Mouse (Mus musculus) heart, embryonic 14.5 days (tissue): ENCODE measurements around the gene Ndnf. TPM values are rescaled to one million over a fixed set of nuclear protein-coding genes. Genes with fewer than 3 reads are reported as not detected.

ENCODE experiments used
- ATAC-seq: fragments of 200-750 bp; cut with Nextera tagmentation; 2 replicates; pipeline ENCODE4 v1.8.0; 2017; ENCODE audit warnings: low read depth, moderate TSS enrichment; ENCODE audit not compliant: insufficient number of reproducible peaks, insufficient read depth, low FRiP score
- H3K27ac ChIP-seq, 2 experiments: fragments of 200-500 bp in 1 of 2; fragments of 300-500 bp in 1 of 2; sonication (generic) in 1 of 2; replicated peaks in 1 of 2; 2 replicates each; pipeline ENCODE4 v1.5.1; 2012 to 2014; ENCODE audit warnings: low read depth in 2 of 2, low read length in 2 of 2, control low read depth in 1 of 2, mild to moderate bottlenecking in 1 of 2, mixed read lengths in 1 of 2; ENCODE audit not compliant: control insufficient read depth in 1 of 2, insufficient read depth in 1 of 2
- H3K27me3 ChIP-seq: fragments of 300-500 bp; sonication (generic); 2 replicates; pipeline ENCODE4 v1.6.1; 2014; ENCODE audit warnings: mild to moderate bottlenecking, low read length, control low read depth; ENCODE audit not compliant: control insufficient read depth, insufficient read depth
- H3K36me3 ChIP-seq: fragments of 300-500 bp; sonication (generic); 2 replicates; pipeline ENCODE4 v1.6.1; 2014; ENCODE audit warnings: mild to moderate bottlenecking, control low read depth, low read length, mixed read lengths; ENCODE audit not compliant: control insufficient read depth, insufficient read depth
- H3K4me1 ChIP-seq, 2 experiments: fragments of 200-500 bp in 1 of 2; fragments of 300-500 bp in 1 of 2; sonication (generic) in 1 of 2; 2 replicates each; pipeline ENCODE4 v1.6.1; 2012 to 2014; ENCODE audit warnings: low read length in 2 of 2, control low read depth in 1 of 2, mixed read lengths in 1 of 2; ENCODE audit not compliant: control insufficient read depth in 2 of 2, insufficient read depth in 2 of 2
- H3K4me2 ChIP-seq: fragments of 300-500 bp; sonication (generic); 2 replicates; pipeline ENCODE4 v1.6.1; 2014; ENCODE audit warnings: mild to moderate bottlenecking, low read length
- H3K4me3 ChIP-seq, 2 experiments: fragments of 200-500 bp in 1 of 2; fragments of 300-500 bp in 1 of 2; sonication (generic) in 1 of 2; 2 replicates each; pipeline ENCODE4 v1.5.1; 2012 to 2014; ENCODE audit warnings: low read length in 2 of 2, mild to moderate bottlenecking in 2 of 2, control low read depth in 1 of 2, low read depth in 1 of 2, moderate library complexity in 1 of 2; ENCODE audit not compliant: control insufficient read depth in 1 of 2, insufficient read depth in 1 of 2
- H3K9ac ChIP-seq: fragments of 300-500 bp; sonication (generic); 2 replicates; pipeline ENCODE4 v1.6.1; 2014; ENCODE audit warnings: mild to moderate bottlenecking, low read length
- H3K9me3 ChIP-seq: fragments of 300-500 bp; sonication (generic); 2 replicates; pipeline ENCODE4 v1.6.1; 2016; ENCODE audit warnings: low read length, control low read depth; ENCODE audit not compliant: control insufficient read depth
- WGBS: fragments of 180-500 bp; shearing (Covaris S2); extraction: QIAGEN DNeasy Blood & Tissue Kit; methylation state at CpG from one replicate; pipeline ENCODE4 v1.1.7; 2014; 5-methylcytosine and 5-hydroxymethylcytosine counted together
- polyA plus RNA-seq: library from polyadenylated mRNA; unstranded; fragments of >200 nt; fragmentation: Nextera tagmentation; extraction: Ambion mirVana; gene quantifications from 2 replicates; pipeline ENCODE4 v1.2.1, GENCODE M21; 2014

Gene Ndnf
- polyA plus RNA-seq, 1 experiment from 2014 or later = 4.1 TPM

DNA sequence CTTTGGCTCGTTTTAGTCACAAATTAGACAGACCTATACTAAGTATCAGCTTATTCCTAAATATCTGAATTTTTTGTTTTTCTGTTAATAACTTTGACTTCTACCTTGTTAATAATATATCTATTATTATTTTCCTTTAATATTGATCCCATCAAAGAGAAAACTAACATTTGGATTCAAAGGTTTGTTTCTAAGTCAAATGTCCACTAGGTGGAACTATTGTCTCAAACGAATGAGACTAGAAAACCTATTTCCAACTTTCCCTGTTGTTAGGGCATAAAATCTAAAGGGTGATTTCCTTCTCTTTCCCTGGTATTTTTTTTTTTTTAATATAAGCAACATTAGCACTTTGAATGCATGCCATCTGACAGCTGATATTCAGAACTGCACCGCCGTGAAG, 20.0 kb upstream of the Ndnf start:
- Histone ChIP-seq H3K27me3 (no peaks in the 10 kb centered on the region), H3K9me3 (no peaks in the 10 kb centered on the region), H3K27ac (no peak overlapping the region), H3K36me3 (no peaks in the 10 kb centered on the region), H3K4me1 (no peaks in the 10 kb centered on the region), H3K4me3 (no peak overlapping the region), H3K4me2 (no peak overlapping the region), H3K9ac (no peak overlapping the region)
- ATAC-seq = no peak
- 47% methylated on average over 4 of the region's 4 CpGs for WGBS

DNA sequence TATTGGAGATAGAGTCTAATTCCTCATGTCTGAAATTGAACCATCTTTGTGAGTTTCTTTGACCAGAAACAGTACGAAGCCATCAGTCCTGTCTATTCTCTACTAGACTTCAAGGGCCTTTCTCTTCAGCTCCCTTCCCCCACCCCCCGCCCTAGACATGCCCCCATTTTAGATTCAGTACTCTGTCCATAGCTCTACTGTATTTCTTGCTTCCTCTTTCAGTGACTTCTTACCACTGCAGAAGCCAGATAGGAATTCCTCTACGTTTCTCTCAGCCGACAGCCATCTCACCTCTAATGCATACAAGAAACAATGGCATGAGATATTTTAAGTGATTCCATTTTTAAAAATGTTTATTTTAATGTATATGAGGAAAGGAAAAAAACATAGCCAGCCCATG, 10.1 kb upstream of the Ndnf start:
- H3K27ac ChIP-seq = no peak overlapping the region
- peaks cover 0 to 2% of the 10 kb centered on the region in 2 experiments; a peak in 2 of 4 replicates for H3K4me1 ChIP-seq
- H3K36me3 ChIP-seq = no peaks in the 10 kb centered on the region
- no peak overlapping the region for H3K4me2 ChIP-seq
- ATAC-seq = no peak
- H3K4me3 ChIP-seq = no peak overlapping the region
- WGBS = 76% methylated on average over 4 of the region's 4 CpGs
- no peak overlapping the region for H3K9ac ChIP-seq
- no peaks in the 10 kb centered on the region for H3K9me3 ChIP-seq
- no peaks in the 10 kb centered on the region for H3K27me3 ChIP-seq

DNA sequence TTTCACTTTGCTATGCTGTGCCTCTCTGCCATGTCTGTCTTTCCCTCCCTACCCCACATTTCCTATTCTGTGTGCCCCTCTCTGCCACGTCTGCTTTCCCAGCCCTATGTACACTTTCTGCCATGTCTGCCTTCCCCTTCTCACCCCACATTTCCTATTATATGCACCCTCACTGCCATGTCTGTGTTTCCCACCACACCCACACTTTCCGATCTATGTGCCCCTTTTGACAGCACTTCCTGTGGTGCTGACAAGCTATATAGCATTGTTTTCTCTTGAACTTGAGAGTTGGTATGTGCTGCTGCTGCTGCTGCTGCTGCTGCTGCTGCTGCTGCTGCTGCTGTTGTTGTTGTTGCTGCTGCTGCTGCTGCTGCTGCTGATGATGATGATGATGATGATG, 9.3 kb upstream of the Ndnf start:
- Histone ChIP-seq H3K27ac (no peak overlapping the region), H3K4me3 (no peak overlapping the region), H3K4me1 (peaks cover 0 to 2% of the 10 kb centered on the region in 2 experiments; a peak in 2 of 4 replicates), H3K9me3 (no peaks in the 10 kb centered on the region), H3K4me2 (no peak overlapping the region), H3K27me3 (no peaks in the 10 kb centered on the region), H3K36me3 (no peaks in the 10 kb centered on the region), H3K9ac (no peak overlapping the region)
- 46% methylated on average over 2 of the region's 2 CpGs for WGBS
- no peak for ATAC-seq

DNA sequence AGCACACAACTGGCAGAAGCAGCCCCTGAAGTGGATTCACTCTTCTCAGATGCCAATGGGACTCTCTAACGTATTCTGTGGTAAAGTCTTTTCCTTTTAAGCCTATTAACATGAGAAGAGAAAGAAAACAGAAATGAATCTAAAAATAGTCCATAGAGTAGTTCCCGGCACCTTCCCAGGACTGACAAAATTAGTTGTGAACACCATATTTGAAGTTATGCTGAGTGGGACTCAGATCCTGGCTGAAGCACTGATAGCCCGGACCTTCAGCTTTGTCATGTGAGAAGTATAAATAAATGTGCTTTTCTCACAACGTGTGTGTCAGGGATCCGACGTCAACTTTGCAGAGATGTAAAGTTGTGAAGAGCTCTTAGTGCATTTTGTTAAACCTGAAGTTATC, 7.4 kb upstream of the Ndnf start:
- Histone ChIP-seq H3K27me3 (no peaks in the 10 kb centered on the region), H3K4me2 (peak overlapping the region; percentile 3), H3K27ac (no peak overlapping the region; a peak in 1 of 4 replicates), H3K9ac (no peak overlapping the region), H3K36me3 (no peaks in the 10 kb centered on the region), H3K9me3 (no peaks in the 10 kb centered on the region), H3K4me3 (no peak overlapping the region), H3K4me1 (peaks cover 0 to 2% of the 10 kb centered on the region in 2 experiments; a peak in 2 of 4 replicates)
- 27% methylated on average over 6 of the region's 6 CpGs for WGBS
- no peak for ATAC-seq

DNA sequence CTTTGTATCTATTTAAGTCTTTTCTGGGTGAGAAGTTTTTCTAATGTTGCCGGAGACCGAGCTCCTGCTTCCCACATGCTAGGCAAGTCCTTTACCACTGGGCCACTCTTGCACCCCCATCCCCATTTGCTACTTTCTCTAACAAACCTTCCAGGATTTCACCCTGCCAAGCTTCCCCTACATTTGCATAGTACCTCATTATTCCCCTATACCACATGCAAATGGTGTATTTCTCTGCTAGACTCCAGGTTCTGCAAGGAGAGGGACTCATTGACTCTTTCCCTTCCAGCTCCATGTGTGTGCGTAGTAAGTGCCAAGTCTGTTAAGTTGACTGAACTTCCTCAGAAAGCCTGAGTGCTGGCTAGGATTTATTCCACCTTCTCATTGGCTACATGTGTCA, 5.1 kb upstream of the Ndnf start:
- Histone ChIP-seq H3K36me3 (no peaks in the 10 kb centered on the region), H3K27me3 (no peaks in the 10 kb centered on the region), H3K4me2 (no peak overlapping the region), H3K4me1 (peaks cover 0 to 4% of the 10 kb centered on the region in 2 experiments; a peak in 3 of 4 replicates), H3K4me3 (no peak overlapping the region), H3K9ac (no peak overlapping the region), H3K27ac (no peak overlapping the region), H3K9me3 (no peaks in the 10 kb centered on the region)
- WGBS = 87% methylated on average over 3 of the region's 3 CpGs
- ATAC-seq = no peak

DNA sequence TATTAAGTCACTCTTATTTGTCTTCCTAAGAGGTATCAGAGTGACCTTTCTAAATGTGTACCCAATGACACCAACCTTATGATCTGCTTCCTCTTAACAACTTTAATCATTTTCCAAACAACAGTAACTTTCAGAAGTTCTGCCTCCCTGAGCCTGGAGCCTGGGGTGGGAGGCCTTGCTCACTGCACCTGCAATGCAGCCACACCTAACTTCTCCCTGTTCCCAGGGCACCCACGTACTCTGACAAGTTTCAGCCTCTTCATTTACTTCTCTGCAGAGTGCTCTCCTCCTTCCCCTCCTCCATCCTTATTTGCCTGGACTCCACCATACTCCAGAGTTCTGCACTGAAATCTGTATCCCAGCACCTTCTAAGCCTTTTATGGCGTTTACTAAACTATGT, 1.4 kb upstream of the Ndnf start:
- peaks cover 2 to 3% of the 10 kb centered on the region in 2 experiments; a peak in 1 of 4 replicates for H3K4me1 ChIP-seq
- H3K9ac ChIP-seq = no peak overlapping the region
- H3K4me3 ChIP-seq = no peak overlapping the region
- H3K27me3 ChIP-seq = peaks cover 6% of the 10 kb centered on the region; the same call in 1 of the 2 replicates
- 51% methylated on average over 2 of the region's 2 CpGs for WGBS
- H3K36me3 ChIP-seq = no peaks in the 10 kb centered on the region
- ATAC-seq = no peak
- H3K27ac ChIP-seq = no peak overlapping the region
- no peaks in the 10 kb centered on the region for H3K9me3 ChIP-seq
- no peak overlapping the region for H3K4me2 ChIP-seq

DNA sequence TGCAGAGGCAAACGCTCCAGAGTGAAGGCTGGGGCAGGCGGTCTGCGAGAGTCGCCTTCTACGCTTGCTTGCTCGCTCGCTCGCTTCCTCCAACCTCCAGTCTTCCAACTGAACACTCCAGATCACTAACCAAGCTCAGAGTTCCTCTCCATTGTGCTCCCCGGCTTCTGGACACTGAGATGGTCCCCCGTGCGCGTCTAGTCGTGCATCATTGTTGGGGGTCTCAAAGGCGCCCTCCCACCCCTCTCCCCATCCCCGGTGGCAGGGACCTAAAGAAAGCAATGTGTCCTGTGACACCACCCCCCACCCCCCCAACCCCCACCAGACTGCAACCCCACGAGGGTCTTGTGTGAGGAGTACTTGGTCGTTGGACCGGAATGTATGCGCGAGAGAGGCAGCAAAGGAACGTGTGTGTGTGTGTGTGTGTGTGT, 394 bp upstream of the Ndnf start:
- Histone ChIP-seq H3K36me3 (no peaks in the 10 kb centered on the region), H3K4me3 (peak overlapping the region; percentile 49 to 77), H3K27me3 (peaks cover 6% of the 10 kb centered on the region; the same call in 1 of the 2 replicates), H3K9ac (peak overlapping the region; percentile 59), H3K4me1 (peaks cover 2 to 3% of the 10 kb centered on the region in 2 experiments; a peak in 1 of 4 replicates), H3K27ac (no peak overlapping the region; a peak in 1 of 4 replicates), H3K4me2 (peak overlapping the region; percentile 99), H3K9me3 (no peaks in the 10 kb centered on the region)
- 6% methylated on average over 21 of the region's 21 CpGs for WGBS
- ATAC-seq = peak; percentile 36; the same call in 1 of the 2 replicates
